Mouse (Mus musculus): Measurements from ENCODE around the gene Susd4.

The Susd4 gene

GRCm38 (mm10) chr1:182763716-182764461, at the start of gene Susd4:
Susd4 (plus strand) TSS chr1:182763860.
- in situ Hi-C loops (cut with MboI; ENCODE audit: low pct_unique_long_range_greater_than_20kb in 1 of 2, low sequenced_read_pairs in 2 of 2, unreplicated experiment in 1 of 2) = no loop called here

- in situ Hi-C loops (cut with MboI; ENCODE audit: low pct_unique_long_range_greater_than_20kb in 1 of 2, low sequenced_read_pairs in 2 of 2, unreplicated experiment in 1 of 2) = no loop called here
Observed at GRCm38 (mm10) chr1:182714236-182714935, 49.3 kb upstream of the Susd4 start.

- in situ Hi-C loops (cut with MboI; ENCODE audit: low pct_unique_long_range_greater_than_20kb in 1 of 2, low sequenced_read_pairs in 2 of 2, unreplicated experiment in 1 of 2) = no loop called here
Observed at GRCm38 (mm10) chr1:182727541-182727940, 36.1 kb upstream of the Susd4 start.

- in situ Hi-C loops (cut with MboI; ENCODE audit: low pct_unique_long_range_greater_than_20kb in 1 of 2, low sequenced_read_pairs in 2 of 2, unreplicated experiment in 1 of 2) = no loop called here
Observed at GRCm38 (mm10) chr1:182729002-182729401, 34.7 kb upstream of the Susd4 start.

GRCm38 (mm10) chr1:182732695-182733094, 31.0 kb upstream of the Susd4 start:
- in situ Hi-C loops (cut with MboI; ENCODE audit: low pct_unique_long_range_greater_than_20kb in 1 of 2, low sequenced_read_pairs in 2 of 2, unreplicated experiment in 1 of 2) = no loop called here

GRCm38 (mm10) chr1:182735891-182736290, 27.8 kb upstream of the Susd4 start:
- in situ Hi-C loops (cut with MboI; ENCODE audit: low pct_unique_long_range_greater_than_20kb in 1 of 2, low sequenced_read_pairs in 2 of 2, unreplicated experiment in 1 of 2) = no loop called here

- in situ Hi-C loops (cut with MboI; ENCODE audit: low pct_unique_long_range_greater_than_20kb in 1 of 2, low sequenced_read_pairs in 2 of 2, unreplicated experiment in 1 of 2) = no loop called here
Observed at GRCm38 (mm10) chr1:182747081-182747480, 16.6 kb upstream of the Susd4 start.

- in situ Hi-C loops (cut with MboI; ENCODE audit: low pct_unique_long_range_greater_than_20kb in 1 of 2, low sequenced_read_pairs in 2 of 2, unreplicated experiment in 1 of 2) = no loop called here
Observed at GRCm38 (mm10) chr1:182747834-182748233, 15.8 kb upstream of the Susd4 start.

- in situ Hi-C loops (cut with MboI; ENCODE audit: low pct_unique_long_range_greater_than_20kb in 1 of 2, low sequenced_read_pairs in 2 of 2, unreplicated experiment in 1 of 2) = no loop called here
Observed at GRCm38 (mm10) chr1:182749080-182749479, 14.6 kb upstream of the Susd4 start, which contains the start of gene Ccdc185. Ccdc185 (minus strand) TSS chr1:182749180.

- in situ Hi-C loops (cut with MboI; ENCODE audit: low pct_unique_long_range_greater_than_20kb in 1 of 2, low sequenced_read_pairs in 2 of 2, unreplicated experiment in 1 of 2) = no loop called here
Observed at GRCm38 (mm10) chr1:182751301-182751700, 12.4 kb upstream of the Susd4 start.

- in situ Hi-C loops (cut with MboI; ENCODE audit: low pct_unique_long_range_greater_than_20kb in 1 of 2, low sequenced_read_pairs in 2 of 2, unreplicated experiment in 1 of 2) = no loop called here
Observed at GRCm38 (mm10) chr1:182753694-182754093, 10.0 kb upstream of the Susd4 start.

GRCm38 (mm10) chr1:182754865-182755264, 8.8 kb upstream of the Susd4 start:
- in situ Hi-C loops (cut with MboI; ENCODE audit: low pct_unique_long_range_greater_than_20kb in 1 of 2, low sequenced_read_pairs in 2 of 2, unreplicated experiment in 1 of 2) = no loop called here

- in situ Hi-C loops (cut with MboI; ENCODE audit: low pct_unique_long_range_greater_than_20kb in 1 of 2, low sequenced_read_pairs in 2 of 2, unreplicated experiment in 1 of 2) = no loop called here
Observed at GRCm38 (mm10) chr1:182758783-182759182, 4.9 kb upstream of the Susd4 start.

- in situ Hi-C loops (cut with MboI; ENCODE audit: low pct_unique_long_range_greater_than_20kb in 1 of 2, low sequenced_read_pairs in 2 of 2, unreplicated experiment in 1 of 2) = no loop called here
Observed at GRCm38 (mm10) chr1:182763191-182763715, 407 bp upstream of the Susd4 start.

- in situ Hi-C loops (cut with MboI; ENCODE audit: low pct_unique_long_range_greater_than_20kb in 1 of 2, low sequenced_read_pairs in 2 of 2, unreplicated experiment in 1 of 2) = no loop called here
Observed at GRCm38 (mm10) chr1:182764541-182765281, 1.1 kb downstream of the Susd4 start.

GRCm38 (mm10) chr1:182775576-182775975, 11.9 kb downstream of the Susd4 start:
- in situ Hi-C loops (cut with MboI; ENCODE audit: low pct_unique_long_range_greater_than_20kb in 1 of 2, low sequenced_read_pairs in 2 of 2, unreplicated experiment in 1 of 2) = no loop called here

GRCm38 (mm10) chr1:182776749-182777410, 13.2 kb downstream of the Susd4 start:
- in situ Hi-C loops (cut with MboI; ENCODE audit: low pct_unique_long_range_greater_than_20kb in 1 of 2, low sequenced_read_pairs in 2 of 2, unreplicated experiment in 1 of 2) = no loop called here

GRCm38 (mm10) chr1:182778225-182778624, 14.6 kb downstream of the Susd4 start:
- in situ Hi-C loops (cut with MboI; ENCODE audit: low pct_unique_long_range_greater_than_20kb in 1 of 2, low sequenced_read_pairs in 2 of 2, unreplicated experiment in 1 of 2) = no loop called here

All from mouse embryonic stem cell (cell line).